Mouse (Mus musculus): Measurements from ENCODE around the gene Gabpb2.

Gabpb2 gene

GRCm38 (mm10) chr3:95194721-95195135 lies 23.0 kb downstream of the Gabpb2 start:
- no peak for DNase-seq

GRCm38 (mm10) chr3:95186888-95187287 lies 30.8 kb downstream of the Gabpb2 start:
- no peak for DNase-seq

GRCm38 (mm10) chr3:95186100-95186499 lies 31.6 kb downstream of the Gabpb2 start:
- DNase-seq, result no peak

- no peak for DNase-seq
These were observed 32.7 kb downstream of the Gabpb2 start for GRCm38 (mm10) chr3:95184796-95185577.

- DNase-seq, result no peak
These were observed 35.9 kb downstream of the Gabpb2 start for GRCm38 (mm10) chr3:95181841-95182240.

GRCm38 (mm10) chr3:95179890-95180289 lies 37.8 kb downstream of the Gabpb2 start:
- DNase-seq, result no peak

GRCm38 (mm10) chr3:95178948-95179347 lies 38.8 kb downstream of the Gabpb2 start:
- no peak for DNase-seq

GRCm38 (mm10) chr3:95177583-95177982 lies 40.1 kb downstream of the Gabpb2 start:
- DNase-seq, result no peak

GRCm38 (mm10) chr3:95176500-95176899 lies 41.2 kb downstream of the Gabpb2 start:
- no peak for DNase-seq

- DNase-seq, result peak; percentile 94
These were observed 43.6 kb downstream of the Gabpb2 start for GRCm38 (mm10) chr3:95174011-95174592.

- peak; percentile 49 for DNase-seq
These were observed 44.3 kb downstream of the Gabpb2 start for GRCm38 (mm10) chr3:95173256-95173949.

- peak; percentile 9 for DNase-seq
These were observed 45.0 kb downstream of the Gabpb2 start for GRCm38 (mm10) chr3:95172526-95173255.

- no peak for DNase-seq
These were observed 46.6 kb downstream of the Gabpb2 start for GRCm38 (mm10) chr3:95171105-95171504.

- no peak for DNase-seq
These were observed 47.7 kb downstream of the Gabpb2 start for GRCm38 (mm10) chr3:95169996-95170395.

GRCm38 (mm10) chr3:95164840-95165239 lies 52.9 kb downstream of the Gabpb2 start:
- no peak for DNase-seq

- DNase-seq, result no peak
These were observed 53.5 kb downstream of the Gabpb2 start for GRCm38 (mm10) chr3:95164256-95164550.

- DNase-seq, result peak; percentile 48
These were observed 54.1 kb downstream of the Gabpb2 start for GRCm38 (mm10) chr3:95163419-95164255.

- DNase-seq, result no peak
These were observed 55.4 kb downstream of the Gabpb2 start for GRCm38 (mm10) chr3:95162345-95162628.

- no peak for DNase-seq
These were observed 55.9 kb downstream of the Gabpb2 start for GRCm38 (mm10) chr3:95161618-95162344.

GRCm38 (mm10) chr3:95161041-95161551 lies 56.6 kb downstream of the Gabpb2 start:
- DNase-seq, result no peak
